Mouse (Mus musculus): ENCODE results near the gene Kmt2b.

The Kmt2b gene

GRCm38 (mm10) chr7:30599933-30600353 lies 11.4 kb upstream of the Kmt2b start:
- peak; percentile 99 for DNase-seq

GRCm38 (mm10) chr7:30598786-30599185 lies 10.3 kb upstream of the Kmt2b start, which contains the start of gene Zbtb32:
Zbtb32 (minus strand) TSS chr7:30598909.
- DNase-seq = no peak

- no peak for DNase-seq
These were observed 8.3 kb upstream of the Kmt2b start for GRCm38 (mm10) chr7:30596811-30597210.

- DNase-seq = no peak
These were observed 7.6 kb upstream of the Kmt2b start for GRCm38 (mm10) chr7:30596093-30596492.

- no peak for DNase-seq
These were observed 6.0 kb upstream of the Kmt2b start for GRCm38 (mm10) chr7:30594510-30595024.

DNA sequence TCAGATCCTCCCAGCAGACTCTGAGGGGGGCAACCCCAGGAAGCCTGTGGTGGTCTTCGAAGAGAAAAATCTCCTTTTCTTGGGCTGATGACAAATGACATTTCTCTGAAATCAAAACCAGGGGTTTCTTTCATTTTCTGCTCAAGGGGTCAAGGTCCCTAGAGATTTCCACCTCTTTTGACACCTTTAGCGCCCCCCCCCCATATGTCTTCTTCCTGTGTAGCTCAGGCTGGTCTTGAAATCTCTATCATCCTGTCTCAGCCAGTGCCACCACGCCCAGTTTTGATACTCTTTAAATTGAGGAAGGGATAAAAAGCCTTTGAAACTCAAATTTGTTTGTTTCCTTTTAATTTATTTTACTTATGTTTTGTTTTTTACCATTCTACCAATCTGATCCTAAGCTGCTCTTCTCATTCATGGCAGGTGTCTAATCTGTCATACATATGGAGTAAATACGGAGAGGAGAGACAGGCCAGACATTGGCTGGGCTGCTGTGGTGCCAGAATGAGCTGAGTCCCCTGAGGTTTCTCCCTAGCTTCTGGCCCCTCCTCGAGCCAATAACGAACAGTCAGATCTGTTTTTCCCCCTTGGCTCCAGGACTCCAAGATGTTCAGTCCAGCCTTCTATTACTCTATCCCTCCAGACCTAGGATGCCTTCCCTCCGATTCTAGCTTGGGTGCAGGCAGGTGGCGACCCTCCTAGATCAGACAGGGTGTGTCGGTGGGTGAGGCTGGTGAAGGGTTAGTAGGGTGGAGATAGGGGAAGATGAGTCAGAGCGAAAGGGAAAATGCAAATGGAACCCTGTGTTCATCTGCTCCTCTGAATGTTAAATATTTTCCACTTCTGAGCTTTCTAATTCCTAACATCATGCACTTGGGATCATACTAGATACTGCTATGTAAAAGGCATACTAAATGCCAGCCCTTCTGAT lies 5.3 kb upstream of the Kmt2b start:
- DNase-seq = no peak

DNA sequence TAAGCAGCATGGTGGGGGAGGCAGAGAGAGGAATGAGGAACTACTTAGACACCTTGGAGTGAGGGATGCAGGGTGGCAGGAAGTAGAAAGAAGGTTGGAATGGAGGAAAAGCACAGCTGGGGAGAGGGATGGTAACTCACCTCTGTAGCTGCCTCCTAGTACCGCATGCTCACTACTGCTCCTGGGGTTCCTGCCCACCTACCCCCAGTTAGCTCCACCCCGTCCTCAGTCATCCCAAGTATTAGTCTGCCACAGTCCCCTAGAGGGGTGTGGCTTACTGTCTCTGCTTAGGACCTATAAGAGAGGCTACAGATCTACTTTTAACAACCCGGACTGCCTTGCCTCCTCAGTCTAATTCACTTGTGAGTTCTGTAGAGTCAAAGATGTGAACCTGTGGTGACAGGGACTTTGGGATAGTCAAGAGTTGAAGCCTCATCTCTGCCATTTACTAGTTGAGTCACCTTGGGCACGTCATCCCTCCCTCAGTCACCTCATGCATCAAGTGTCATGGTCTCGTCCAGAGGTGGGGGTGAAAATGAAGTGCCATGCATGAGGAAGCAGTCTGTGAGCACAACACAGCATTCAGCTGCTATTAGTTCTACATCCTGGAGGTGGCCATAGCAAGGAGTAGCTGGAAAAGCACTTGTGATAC lies 4.4 kb upstream of the Kmt2b start:
- no peak for DNase-seq

DNA sequence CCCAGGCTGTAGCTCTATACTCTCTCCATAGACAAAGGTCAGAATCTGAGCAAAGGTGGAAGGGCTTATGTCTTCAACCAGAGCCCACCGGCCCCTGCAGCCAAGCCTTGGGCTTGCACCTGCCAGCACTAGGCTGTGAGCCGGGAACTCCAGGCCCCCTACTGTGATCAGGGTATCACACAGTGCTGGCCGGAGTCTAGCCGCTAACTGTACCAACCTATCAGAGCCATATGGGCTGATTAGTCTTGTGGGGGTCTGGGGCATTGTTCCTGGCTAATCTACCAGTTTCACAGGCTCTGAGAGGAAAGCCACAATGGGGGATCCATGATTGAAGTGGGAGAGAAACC lies 3.1 kb upstream of the Kmt2b start:
- DNase-seq = no peak

DNA sequence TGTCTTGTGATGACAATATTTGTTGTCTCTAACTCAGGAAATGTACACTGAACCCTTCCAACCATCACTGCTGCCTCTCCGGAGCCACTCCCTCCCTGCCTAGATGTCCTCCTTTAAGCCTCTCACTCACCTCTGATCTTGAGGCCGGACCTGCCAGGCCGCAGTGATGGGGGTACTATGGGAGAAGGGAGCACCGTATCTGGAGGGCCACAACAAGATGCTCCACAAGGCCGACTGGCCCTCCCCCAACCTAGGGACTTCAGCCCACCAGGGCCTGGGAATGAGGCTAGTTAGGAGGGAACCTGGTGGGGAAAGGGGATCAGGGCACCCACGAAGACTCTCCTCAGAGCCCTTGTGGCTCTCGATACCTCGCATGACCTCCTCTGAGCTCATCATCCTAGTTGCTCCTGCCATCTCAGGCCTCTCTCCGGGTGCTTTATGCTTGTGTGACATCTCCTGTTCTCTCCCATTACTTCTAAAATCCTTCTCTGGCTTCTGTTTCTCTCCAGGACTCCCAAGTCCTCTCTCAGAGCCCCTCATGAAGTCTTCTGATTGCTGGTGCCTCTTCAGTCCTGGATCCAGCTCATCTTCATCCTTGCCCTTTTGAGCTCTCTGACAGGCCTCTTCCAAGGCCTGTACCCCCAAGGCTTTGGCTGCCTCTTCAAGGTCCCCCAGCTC lies 2.5 kb upstream of the Kmt2b start:
- DNase-seq = peak; percentile 88

- DNase-seq = peak; percentile 98
These were observed 1.1 kb upstream of the Kmt2b start for GRCm38 (mm10) chr7:30589435-30590301.

DNA sequence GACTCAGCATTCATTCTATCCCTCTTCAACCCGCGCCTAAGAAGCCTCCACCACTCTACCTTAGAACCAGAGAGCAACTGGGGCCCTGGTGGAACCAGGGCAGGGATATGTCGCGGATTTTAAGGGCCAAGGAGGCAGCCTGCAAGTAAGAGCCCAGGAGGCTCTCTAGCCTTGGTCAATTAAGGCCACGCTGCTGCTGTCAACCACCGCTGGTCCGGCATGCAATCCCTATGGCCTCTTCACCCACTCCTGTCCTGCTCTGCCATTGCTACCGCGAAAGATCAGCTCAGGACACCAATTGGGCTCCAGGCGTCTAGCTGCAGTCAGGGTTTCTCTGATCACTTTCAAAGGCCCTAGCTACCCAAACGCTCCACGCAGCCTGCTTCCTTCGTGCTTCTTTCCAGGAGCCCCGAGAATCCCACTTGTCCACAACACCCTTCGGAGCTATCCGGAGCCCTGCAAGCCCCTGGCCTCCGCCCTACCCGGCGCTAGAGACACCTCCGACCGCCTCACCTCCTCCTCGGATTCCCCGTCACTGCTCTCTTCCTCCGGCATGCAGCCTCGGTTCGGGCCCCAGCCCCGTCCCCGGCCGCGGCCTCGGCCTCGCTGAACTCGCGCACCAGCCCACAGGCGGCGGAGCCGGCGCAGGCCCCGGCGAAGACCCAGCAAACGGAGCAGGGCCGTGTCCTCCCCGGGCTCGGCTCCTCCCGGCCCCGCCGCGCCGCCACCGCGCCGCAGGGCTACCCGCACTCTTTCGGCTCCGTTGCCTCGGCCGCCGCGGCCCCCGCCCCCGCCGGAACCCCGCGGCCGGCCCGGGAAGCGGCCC lies 471 bp downstream of the Kmt2b start:
- no peak for DNase-seq

GRCm38 (mm10) chr7:30586455-30587020 lies 2.0 kb downstream of the Kmt2b start:
- DNase-seq = peak; percentile 91

DNA sequence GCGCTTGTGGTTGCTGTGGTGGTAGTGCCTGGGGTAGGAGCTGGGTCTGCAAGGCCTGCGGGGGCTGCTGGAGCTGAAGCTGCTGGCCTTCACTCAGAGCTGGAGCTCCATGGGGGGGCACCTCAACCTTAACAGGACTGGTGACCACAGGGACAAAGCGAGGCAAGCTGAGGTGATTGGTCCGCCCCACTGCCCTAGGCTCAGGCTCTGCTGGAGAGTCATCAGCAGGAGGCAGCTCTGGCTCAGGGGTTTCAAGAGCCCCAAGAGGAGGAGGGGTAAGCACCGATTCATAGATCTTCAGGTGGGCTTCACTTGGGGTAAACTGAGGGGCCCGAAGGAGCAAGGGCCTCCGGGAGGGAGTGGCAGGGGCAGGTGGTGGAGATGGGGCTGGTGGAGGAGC lies 3.4 kb downstream of the Kmt2b start:
- DNase-seq = peak; percentile 93

- no peak for DNase-seq
These were observed 4.2 kb downstream of the Kmt2b start for GRCm38 (mm10) chr7:30584339-30584738.

- peak; percentile 87 for DNase-seq
These were observed 7.0 kb downstream of the Kmt2b start for GRCm38 (mm10) chr7:30581547-30581946.

GRCm38 (mm10) chr7:30579950-30580349 lies 8.6 kb downstream of the Kmt2b start:
- DNase-seq = no peak

- DNase-seq = peak; percentile 97
These were observed 15.6 kb downstream of the Kmt2b start for GRCm38 (mm10) chr7:30572969-30573368.

DNA sequence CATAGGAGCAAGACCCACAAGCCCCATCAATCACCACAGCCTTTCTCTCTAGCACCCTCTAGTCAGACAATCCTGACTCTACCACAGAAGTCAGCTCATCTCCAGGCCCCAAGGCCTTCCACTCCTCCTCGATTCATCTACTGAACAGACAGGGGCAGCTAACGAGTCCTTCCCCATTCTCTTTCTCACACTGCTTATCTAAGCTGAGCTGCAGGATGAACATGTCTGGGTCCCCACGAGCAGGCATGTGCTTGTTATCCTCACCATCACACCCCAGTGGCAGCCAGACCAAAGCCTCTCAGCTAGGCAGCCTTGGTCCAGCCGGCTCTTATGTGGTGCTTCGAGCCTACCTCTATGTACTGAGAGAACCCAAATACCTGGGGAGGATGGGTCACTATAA lies 16.1 kb downstream of the Kmt2b start:
- peak; percentile 88 for DNase-seq

DNA sequence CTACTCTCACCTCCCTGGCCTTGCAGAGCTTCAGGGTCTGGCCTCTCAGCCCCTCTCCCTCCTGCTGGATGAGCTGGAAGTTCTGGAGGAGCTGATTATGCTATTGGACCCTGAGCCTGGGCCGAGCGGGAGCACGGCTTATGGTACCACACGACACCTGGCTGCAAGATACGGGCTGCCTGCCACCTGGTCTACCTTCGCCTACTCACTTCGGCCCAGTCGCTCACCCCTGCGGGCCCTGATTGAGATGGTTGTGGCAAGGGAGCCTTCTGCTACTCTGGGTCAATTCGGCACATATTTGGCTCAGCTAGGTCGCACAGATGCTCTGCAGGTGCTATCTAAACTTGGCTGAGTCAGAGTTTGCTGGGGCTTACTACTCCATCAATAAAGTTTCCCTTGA lies 21.0 kb downstream of the Kmt2b start:
- DNase-seq = no peak

GRCm38 (mm10) chr7:30566033-30566432 lies 22.5 kb downstream of the Kmt2b start:
- no peak for DNase-seq

GRCm38 (mm10) chr7:30564970-30565571 lies 23.5 kb downstream of the Kmt2b start, which contains the start of gene Igflr1:
Igflr1 (plus strand) TSS chr7:30565427.
- no peak for DNase-seq
